Mouse (Mus musculus): ENCODE results near the gene H2-Aa.

Gene H2-Aa

DNA sequence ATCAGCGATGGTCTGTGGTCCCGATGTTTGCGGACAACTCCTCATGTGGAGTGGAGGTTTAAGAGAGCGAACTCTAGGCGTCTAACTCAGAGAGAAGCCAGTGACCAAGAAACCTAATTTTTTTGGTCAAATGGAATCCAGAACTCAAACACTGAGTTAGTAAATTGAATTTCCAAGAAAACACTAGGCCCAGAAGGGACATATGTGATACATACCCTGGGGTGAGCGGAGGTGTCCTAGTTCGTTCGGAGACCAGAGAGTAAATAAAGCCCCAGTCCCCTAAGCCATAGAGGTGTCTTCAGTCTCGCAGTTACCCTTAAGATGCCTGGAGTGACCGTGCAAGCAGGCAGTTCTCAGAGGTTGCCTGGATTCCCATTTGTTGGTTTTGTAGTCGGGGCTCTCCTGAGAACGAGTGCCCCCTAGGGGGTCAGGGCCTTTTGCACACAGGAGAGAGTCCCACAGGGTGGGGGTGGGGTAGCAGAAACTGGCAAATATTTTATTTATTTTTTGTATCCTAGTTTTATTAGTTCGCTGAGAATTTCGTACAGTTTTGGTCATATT, 23.7 kb downstream of the H2-Aa start:
- no peak for DNase-seq (ENCODE audit: low read depth, low spot score)

DNA sequence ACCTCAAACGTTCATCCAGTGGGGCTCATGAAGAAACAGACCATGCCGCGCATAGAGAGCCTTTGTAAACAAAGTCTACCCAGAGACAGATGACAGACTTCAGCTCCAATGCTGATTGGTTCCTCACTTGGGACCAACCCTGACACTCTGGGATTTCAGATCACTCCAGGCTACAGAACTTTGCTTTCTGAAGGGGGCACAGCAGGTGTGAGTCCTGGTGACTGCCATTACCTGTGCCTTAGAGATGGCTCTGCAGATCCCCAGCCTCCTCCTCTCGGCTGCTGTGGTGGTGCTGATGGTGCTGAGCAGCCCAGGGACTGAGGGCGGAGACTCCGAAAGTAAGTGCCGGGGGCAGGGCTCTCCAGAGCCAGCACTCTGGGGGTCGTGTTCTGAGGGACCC, 24.6 kb downstream of the H2-Aa start:
- DNase-seq (ENCODE audit: low read depth, low spot score) = peak; percentile 83

DNA sequence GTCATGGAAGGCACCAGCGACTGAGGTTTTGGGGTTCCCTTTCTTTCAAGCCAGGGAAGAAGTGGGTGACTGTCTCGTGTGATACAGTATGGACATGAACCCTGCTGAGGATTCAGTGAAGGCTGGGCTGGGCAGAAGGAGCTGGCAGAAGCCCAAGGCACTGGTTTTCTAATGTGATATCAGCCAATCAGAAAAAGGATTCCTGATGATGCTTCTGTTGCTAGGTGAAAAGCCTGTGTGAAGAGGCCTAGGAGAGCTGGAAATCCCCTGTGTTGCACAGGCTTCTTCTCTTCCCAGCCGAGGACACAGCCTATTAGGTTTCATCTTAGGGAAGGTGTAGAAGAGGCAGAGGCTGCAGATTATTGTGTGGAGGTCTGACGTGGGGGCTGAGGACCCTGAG, 26.1 kb downstream of the H2-Aa start:
- peak; percentile 75 for DNase-seq (ENCODE audit: low read depth, low spot score)

DNA sequence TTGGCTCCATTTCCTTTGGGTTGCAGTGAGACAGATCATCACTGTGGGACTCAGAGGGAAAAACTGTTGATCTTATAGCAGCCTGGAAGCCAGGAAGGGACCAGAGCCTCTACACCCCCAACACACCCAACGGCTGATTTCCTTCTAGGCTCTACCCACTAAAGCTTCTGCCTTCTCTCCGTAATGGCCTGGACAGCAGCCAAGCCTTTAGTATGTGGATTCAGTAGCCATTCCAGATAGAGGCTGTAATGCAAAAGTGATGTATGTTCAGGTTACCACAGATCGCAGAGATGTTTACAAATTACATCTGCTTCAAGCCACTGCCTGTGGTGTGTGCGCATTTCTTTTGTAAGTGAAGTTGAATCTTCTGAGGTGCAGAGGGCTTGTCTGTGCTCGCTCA, 27.1 kb downstream of the H2-Aa start:
- no peak for DNase-seq (ENCODE audit: low read depth, low spot score)

DNA sequence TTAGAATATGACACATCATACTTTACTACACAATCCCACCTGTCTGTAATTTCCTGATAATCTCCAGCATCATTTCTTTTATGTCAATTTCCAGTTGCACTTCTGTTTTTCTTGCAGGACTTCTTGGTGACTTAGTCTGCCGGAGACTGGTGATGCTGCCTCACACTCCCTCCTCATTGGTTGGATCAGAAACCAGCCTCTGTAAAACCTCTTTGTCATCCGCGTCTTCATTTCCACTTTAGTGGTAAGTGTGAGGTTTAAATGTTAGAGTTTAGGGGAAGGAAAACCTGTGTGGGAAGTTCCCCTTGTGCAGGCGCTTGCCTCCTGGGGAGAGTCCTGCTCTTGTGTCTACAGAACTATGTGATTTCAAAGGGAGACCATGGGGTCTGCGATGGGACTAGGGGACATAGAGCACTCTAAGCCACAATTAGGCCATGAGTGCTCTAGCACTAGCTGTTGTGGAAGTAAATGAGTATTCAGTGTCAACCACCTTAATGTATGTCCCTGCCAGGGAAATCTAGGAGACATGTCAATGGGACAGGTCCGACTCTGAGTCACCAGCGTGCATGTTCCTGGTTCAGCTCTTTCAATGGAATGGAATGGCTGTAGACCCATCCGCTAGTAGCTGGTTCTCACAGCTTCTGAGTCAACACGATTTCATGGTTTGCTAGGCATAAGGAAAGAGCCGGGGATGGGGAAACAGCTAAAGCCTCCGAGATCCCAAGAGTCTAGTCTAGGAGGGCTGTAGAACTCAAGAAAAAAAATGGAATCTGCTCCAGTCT, 29.8 kb downstream of the H2-Aa start, which contains the start of gene H2-Ab1:
Gene H2-Ab1, plus strand, starts transcription at position 96 of the 782 bp plus-strand sequence.
- DNase-seq (ENCODE audit: low read depth, low spot score) = peak; percentile 74

DNA sequence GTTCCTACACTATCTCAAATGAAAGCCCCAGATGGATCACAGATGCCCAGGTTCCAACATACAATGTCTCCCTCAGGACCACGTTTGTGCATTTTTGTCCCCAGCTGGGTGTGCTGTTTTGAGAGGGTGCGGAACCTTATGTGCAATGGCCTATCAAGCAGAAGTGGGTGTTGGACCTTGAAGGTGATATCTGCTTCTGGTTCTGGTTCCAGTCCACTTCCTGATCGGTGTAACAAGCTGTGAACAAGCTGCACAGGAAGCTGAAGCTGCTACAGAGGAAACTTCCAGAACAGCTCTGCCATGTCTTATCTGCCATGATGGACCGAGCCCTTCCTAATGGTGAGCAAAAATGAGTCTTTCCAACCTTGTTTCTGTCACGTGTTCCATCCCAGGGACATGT, 31.1 kb downstream of the H2-Aa start:
- no peak for DNase-seq (ENCODE audit: low read depth, low spot score)

DNA sequence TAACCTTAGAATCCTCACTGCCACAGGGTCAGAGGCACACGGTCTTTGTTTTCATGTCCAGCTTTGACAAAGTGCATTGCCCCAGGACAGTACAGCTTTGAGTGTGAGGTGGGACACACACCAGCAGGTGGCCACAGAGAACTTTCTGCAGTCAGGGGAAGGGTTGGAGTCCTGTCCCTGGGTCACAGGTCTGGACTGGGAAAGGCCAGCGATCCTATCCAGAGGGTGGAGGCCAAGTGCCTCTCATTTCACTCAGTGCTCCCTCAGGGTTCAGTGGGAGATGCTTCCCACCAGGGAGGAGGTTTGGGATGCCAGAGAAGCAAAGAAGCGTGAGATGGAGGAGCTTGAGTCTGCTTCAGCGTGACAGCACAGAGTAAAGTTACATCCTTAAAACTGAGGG, 36.0 kb downstream of the H2-Aa start:
- no peak for DNase-seq (ENCODE audit: low read depth, low spot score)

DNA sequence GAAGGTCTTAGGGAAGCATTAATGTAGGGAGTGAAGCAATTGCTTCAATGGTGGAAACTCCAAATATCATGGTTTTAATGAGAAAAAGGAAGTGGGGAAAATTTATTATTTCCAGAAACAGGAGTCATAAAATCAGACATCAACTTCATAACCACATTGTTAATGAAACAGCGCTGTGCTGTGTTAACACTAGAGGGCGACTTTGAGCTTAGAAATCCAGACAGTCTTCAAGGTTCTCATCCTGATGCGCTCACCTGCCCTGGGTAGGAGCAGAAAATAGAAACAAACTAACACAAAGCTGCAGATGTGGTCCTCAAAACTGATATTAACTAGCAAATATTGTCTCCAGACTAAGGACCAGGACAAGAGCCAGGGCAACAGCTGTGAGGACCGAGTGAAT, 37.7 kb downstream of the H2-Aa start:
- DNase-seq (ENCODE audit: low read depth, low spot score) = peak; percentile 39

DNA sequence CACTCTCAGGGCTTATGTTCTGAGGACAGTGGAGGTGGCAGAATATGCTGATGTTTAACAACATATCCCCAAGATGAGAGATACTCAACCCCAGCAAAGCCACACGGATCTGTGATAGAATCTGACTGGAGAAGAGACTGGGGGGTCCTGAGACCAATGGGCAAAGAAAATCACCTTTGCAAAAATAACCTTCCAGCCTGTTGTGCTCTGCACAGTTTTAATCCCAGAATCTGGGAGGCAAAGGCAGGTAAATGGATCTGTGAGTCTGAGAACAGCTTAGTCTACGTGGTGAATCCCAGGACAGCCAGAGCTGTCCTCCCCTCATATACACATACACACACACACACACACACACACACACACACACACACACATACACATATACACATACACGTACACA, 38.3 kb downstream of the H2-Aa start:
- no peak for DNase-seq (ENCODE audit: low read depth, low spot score)

DNA sequence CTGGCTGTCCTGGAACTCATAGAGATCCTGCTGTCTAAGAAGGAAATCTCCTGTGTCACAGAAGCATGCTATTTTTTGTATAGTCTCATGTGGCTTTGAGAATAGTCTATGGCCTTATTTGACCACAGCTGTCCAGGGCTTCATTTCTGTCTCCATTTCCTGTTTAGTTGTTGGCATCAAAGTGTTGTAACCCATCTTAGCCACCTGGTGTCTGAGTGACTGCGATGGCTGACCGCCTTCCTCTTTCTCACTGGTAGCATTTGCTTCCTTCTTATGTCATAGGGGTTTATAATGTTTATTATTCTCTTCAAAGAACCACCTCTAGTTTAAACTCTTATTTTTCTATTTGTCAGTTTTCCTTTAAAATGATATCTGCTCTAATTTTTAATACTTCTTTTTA, 38.9 kb downstream of the H2-Aa start:
- DNase-seq (ENCODE audit: low read depth, low spot score) = no peak

DNA sequence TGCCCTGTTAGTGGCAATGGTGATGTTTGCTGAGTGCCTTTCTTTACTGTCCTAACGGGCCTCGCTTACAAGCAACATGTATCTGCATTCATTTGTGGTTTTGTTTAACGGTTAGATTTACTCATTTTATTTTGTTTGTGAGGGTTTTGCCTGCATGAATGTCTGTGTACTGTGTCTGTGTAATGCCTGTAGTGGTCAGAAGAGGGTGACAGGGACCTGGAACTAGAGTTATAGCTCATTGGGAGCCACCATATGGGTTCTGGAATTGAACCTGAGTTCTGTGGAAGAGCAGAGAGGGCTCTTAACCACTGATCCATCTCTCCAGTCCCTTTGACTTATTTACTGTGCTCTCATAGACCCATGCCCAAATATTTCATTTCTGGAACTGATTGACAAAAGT, 40.6 kb downstream of the H2-Aa start:
- no peak for DNase-seq (ENCODE audit: low read depth, low spot score)

DNA sequence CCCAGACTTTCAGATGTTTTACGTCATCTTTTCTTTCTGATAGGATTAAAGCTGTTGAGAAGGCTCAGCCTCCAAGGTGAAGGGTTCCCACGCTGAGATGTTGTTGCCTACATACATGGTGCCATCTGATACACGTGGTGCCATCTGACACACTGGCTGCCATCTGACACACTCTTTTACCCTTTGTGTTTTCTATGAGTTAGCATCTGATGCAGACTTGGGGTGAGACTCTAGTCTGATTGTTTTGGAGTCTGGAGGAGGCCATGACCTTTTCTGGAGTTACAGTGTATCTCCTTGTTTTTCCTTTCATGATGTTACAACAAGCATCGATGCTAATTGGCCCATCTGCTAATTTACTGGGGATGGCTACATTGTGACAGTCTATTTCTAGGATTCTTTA, 43.0 kb downstream of the H2-Aa start:
- DNase-seq (ENCODE audit: low read depth, low spot score) = no peak

DNA sequence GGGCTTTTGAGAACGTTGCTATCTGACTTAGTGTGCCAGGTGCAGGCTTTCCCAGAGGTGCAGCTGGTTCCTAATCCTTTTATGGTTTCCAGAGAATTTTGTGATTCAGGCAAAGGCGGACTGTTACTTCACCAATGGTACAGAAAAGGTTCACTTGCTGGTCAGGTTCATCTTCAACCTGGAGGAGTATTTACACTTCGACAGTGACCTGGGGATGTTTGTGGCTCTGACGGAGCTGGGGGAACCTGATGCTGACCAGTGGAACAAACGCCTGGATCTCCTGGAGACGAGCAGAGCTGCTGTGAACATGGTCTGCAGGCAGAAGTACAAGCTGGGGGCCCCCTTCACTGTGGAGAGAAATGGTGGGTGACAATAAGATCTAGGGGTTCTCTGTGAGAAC, 46.7 kb downstream of the H2-Aa start:
- DNase-seq (ENCODE audit: low read depth, low spot score) = no peak

DNA sequence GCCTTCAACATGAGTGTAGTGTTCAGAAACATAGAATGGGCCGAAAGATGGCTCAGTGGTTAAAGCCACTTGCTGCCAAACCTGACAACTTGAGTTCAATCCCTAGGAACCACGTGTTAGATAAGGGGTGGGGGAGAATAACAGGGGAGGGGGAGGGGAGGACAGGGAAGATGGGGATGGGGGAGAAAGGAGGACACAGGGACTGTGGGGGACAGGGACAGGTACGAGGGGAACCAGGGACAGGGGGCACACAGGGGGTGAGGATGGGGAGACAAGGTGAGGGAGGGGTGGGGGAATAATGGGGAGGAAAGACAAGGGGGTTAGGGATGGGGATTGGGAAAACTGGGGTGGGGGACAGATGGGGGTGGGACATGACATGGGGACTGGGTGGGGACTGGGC, 47.3 kb downstream of the H2-Aa start:
- DNase-seq (ENCODE audit: low read depth, low spot score) = no peak

DNA sequence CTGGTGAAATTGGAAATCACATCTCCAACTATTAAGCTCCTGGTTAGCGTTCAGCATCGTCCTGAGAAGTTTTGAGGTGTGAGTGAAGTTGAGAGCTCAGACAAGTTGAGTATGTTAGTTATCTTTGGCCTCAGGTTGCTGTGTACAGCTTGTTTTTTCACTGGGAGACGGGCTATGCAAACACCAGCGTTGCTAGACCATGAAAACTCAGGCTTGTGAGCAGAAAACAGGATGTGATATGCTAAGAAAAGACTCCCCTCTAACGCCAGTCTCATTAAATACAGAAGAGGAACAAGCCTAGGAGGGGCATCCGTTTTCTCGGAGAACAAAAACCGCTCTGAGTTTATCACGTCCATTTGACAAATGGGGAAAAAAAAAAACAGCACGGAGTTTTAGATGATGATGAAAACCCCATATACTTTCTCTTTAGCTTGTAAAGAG, 48.0 kb downstream of the H2-Aa start:
- peak; percentile 55 for DNase-seq (ENCODE audit: low read depth, low spot score)

DNA sequence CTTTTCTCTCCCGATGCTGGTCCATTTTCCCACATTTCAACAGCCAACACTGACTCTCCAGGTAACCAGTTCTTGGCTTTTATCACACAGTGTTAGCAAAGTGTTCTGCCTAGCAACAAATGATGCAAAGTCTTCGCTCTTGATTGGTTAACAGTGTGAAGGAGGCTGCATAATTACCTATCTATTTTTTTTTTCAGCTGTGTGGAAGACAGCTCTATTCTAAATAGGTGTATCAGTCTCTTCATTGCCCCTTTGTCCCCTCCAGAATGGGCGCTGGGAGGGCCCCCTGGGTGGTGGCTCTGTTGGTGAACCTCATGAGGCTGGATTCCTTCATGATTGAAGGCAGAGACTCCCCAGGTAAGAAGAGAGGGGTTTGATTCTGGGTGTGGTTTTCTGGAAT, 48.9 kb downstream of the H2-Aa start, which contains the start of gene H2-Ob:
Gene H2-Ob, plus strand, starts transcription at position 198 of the 400 bp plus-strand sequence.
- peak; percentile 48 for DNase-seq (ENCODE audit: low read depth, low spot score)

DNA sequence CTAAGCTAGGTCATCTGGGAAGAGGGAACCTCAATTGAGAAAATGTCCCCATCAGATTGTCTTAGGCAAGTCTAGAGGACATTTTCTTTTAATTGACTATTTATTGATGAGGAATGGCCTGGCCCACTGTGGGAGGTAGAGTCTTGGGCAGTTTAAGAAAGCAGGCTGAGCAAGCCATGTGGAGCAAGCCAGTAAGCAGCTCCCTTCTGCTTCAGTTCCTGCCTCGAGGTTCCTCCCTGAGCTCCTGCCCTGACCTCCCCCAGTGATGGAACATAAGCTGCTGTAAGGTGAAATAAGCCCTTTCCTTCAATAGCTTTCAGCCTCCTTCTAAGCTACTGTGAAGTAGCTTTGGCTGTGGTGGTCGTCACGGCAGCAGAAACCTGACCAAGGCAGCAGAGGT, 49.9 kb downstream of the H2-Aa start:
- no peak for DNase-seq (ENCODE audit: low read depth, low spot score)

DNA sequence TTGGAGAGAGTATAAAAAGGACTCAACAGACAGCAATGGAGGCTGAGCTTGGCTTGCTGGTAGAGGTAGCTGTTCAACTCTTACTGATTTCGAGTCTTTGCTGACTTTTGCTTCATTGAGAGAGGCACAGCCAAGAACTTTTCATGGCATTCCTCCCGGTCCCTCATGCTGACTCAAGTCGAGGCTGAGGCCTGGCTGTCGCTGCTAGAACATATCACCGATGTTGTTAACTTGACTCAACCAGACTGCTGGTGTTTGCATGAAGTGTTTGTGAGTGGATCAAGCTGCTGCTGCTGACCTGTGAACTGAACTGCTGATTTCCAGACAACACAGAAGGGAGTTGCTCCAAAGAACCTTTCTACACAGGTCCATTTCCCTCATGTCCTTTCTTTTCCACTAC, 50.9 kb downstream of the H2-Aa start:
- DNase-seq (ENCODE audit: low read depth, low spot score) = no peak

DNA sequence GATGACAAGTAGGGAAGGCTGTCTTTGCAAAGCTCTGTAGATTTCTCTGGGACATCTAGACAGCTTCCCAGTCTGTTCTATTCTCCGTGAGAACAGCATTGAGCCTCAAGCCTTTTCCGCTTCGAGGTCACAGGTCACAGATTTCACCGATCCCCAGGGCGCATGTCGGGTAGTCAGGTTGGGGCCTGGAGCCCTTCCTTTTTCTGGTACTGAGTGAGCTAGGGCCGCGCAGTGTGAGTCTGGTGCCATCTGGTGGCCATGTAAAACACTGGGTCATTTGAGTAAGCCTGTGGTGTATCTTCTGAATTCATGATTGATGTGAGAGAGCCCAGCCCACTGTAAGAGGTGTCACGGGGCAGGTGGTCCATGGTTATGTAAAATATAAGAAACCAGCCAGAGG, 52.7 kb downstream of the H2-Aa start:
- DNase-seq (ENCODE audit: low read depth, low spot score) = peak; percentile 80
